Mouse (Mus musculus) fat pad, adult 2 months (tissue): Measurements from ENCODE around the gene Tmem267.
"Not testable (repeated sequence)": the region's sequence is repeated elsewhere in the genome, so short reads cannot be mapped to it uniquely, and the experiment has no call there.

Experiments
- DNase-seq: peaks from one replicate; pipeline ENCODE4 v3.0.0-alpha.2; 2011; ENCODE audit warnings: low read depth, low spot score; ENCODE audit errors: extremely low read depth

Gene Tmem267

DNA sequence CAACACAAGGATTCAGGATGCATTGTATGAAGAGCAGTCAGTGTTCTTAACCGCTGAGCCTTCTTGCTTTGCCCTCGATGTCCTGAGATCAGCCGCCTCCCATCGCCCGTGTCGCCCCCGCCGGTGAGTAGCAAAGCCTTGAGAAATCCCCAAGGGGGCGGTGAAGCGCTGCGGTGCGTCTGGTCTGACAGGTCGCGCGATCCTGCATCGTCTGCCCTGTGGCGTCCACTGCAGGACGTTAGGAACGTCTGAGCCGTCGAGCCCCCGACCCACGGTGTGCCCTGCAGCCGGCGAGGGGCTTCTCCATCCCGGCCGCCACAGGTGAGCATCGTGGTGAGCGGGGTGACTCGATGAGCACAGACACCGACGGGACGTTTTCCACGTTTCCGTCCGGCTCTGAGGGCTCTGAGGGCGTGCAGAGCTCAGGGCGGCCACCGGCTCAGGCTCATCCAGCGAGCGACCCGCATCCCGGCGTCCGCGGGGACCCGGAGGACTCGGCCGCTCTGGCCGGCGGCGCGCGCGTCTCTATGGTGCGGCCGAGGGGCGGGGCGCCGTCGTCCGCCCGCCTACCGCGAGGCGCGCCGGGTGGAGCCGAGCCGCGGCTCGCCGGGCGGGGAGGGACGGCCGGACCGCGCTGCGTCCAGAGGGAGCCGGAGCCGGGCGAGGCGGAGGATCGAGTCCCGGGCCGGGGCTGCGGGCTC is at the start of gene Tmem267, which contains the start of gene 3110070M22Rik:
Gene Tmem267 (plus strand): TSS at position 160 of the 701 bp plus-strand sequence.
Gene 3110070M22Rik (minus strand): TSS at position 504 of the 701 bp plus-strand sequence.
- DNase-seq: peak; percentile 33

- no peak for DNase-seq
Observed at GRCm38 (mm10) chr13:119442244-119442643, 45.6 kb upstream of the Tmem267 start.

- peak; percentile 16 for DNase-seq
Observed at GRCm38 (mm10) chr13:119453563-119453962, 34.3 kb upstream of the Tmem267 start.

GRCm38 (mm10) chr13:119455082-119455481 is 32.8 kb upstream of the Tmem267 start:
- peak; percentile 64 for DNase-seq

DNA sequence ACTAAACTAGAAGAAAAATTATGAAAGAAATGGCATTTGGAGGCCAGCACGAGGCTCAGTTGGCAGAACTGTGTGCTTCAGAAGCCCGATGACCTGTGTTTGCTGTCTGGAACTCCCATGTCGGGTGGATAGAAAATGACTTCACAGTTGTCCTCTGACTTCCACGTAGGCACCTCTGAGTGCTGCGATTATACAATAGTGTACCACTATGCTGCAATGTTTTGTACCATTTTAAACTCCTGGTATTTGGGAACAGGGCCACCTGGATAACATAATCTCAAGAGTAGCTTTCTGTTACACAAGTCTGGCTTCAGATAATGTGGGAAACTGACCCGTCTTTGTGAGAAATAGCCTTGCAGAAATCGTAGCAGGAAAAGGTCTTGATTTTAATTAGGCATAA is 31.5 kb upstream of the Tmem267 start:
- peak; percentile 54 for DNase-seq

- no peak for DNase-seq
Observed at GRCm38 (mm10) chr13:119461900-119462595, 25.8 kb upstream of the Tmem267 start.

- DNase-seq: peak; percentile 23
Observed at GRCm38 (mm10) chr13:119462596-119463560, 25.0 kb upstream of the Tmem267 start, which contains the start of gene 4833420G17Rik. Gene 4833420G17Rik (plus strand): TSS chr13:119462768.

GRCm38 (mm10) chr13:119476631-119477030 is 11.2 kb upstream of the Tmem267 start:
- no peak for DNase-seq

- no peak for DNase-seq
Observed at GRCm38 (mm10) chr13:119477789-119478188, 10.1 kb upstream of the Tmem267 start.

DNA sequence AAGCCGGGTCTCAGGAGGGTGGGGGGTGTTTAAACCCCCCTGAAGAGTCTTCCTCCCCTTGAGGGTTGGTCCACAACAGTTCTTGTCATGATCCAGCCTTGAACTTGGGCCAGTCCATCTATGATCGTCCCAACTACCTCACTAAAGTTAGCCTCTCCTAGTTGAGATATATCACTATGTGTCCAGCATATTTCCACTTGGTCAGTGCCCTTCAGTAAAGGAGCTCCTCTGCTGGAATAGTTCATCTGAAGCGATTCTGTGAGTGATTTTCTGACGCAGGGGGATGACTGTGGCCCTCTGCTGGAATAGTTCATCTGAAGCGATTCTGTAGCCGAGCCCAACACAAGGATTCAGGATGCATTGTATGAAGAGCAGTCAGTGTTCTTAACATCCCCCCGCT is 485 bp upstream of the Tmem267 start:
- DNase-seq: no peak

- DNase-seq: not testable (repeated sequence)
Observed at GRCm38 (mm10) chr13:119492083-119492482, 4.2 kb downstream of the Tmem267 start.

- DNase-seq: not testable (repeated sequence)
Observed at GRCm38 (mm10) chr13:119494938-119495337, 7.1 kb downstream of the Tmem267 start.

DNA sequence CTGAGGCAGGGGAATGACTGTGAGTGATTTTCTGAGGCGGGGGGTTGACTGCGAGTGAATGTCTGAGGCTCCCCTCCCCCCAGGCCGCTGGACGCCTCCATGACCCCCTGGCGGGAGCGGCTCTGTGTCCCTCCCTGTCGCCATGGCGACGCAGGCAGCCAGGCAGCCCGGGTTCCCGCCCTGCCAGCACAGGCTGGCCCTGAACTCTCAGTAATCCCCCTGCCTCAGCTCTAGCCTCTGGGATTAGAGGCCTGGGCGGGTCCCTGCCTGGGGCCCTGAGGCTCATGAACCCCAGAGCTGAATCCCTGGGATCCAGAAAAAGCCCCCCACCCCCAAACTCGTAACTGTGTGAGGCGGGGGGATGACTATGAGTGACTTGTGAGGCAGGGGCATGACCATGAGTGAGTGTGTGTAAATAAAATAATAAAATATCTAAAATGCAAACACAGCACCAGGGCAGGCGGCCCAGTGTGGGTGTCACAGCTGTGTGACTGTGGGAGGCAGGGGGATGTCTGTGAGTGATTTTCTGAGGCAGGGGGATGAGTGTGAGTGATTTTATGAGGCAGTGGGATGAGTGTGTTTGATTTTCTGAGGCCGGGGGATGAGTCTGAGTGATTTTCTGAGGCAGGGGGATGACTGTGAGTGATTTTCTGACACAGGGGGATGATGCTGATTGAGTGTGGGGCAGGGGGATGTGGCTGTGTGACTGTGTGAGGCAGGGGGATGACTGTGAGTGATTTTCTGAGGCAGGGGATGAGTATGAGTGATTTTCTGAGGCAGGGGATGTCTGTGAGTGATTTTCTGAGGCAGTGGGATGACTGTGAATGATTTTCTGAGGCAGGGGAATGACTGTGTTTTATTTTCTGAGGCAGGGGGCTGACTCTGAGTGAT is 108.7 kb downstream of the Tmem267 start:
- not testable (repeated sequence) for DNase-seq

DNA sequence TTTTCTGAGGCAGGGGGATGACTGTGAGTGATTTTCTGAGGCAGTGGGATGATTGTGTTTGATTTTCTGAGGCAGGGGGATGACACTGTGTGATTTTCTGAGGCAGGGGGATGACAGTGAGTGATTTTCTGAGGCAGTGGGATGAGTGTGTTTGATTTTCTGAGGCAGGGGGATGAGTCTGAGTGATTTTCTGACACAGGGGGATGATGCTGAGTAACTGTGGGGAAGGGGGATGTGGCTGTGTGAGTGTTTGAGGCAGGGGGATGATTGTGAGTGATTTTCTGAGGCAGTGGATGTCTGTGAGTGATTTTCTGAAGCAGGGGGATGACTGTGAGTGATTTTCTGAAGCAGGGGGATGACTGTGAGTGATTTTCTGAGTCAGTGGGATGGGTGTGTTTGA is 110.6 kb downstream of the Tmem267 start:
- DNase-seq: not testable (repeated sequence)

- DNase-seq: not testable (repeated sequence)
Observed at GRCm38 (mm10) chr13:119599066-119599465, 111.2 kb downstream of the Tmem267 start.

DNA sequence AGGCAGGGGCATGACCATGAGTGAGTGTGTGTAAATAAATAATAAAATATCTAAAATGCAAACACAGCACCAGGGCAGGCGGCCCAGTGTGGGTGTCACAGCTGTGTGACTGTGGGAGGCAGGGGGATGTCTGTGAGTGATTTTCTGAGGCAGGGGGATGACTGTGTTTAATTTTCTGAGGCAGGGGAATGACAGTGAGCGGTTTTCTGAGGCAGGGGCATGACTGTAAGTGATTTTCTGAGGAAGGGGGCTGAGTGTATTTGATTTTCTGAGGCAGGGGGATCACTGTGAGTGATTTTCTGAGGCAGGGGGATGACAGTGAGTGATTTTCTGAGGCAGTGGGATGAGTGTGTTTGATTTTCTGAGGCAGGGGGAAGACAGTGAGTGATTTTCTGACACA is 111.7 kb downstream of the Tmem267 start:
- not testable (repeated sequence) for DNase-seq

DNA sequence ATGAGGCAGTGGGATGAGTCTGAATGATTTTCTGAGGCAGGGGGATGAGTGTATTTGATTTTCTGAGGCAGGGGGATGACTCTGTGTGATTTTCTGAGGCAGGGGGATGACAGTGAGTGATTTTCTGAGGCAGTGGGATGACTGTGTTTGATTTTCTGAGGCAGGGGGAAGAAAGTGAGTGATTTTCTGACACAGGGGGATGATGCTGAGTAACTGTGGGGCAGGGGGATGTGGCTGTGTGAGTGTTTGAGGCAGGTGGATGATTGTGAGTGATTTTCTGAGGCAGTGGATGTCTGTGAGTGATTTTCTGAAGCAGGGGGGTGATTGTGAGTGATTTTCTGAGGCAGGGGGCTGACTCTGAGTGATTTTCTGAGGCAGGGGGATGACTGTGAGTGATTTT is 112.3 kb downstream of the Tmem267 start:
- not testable (repeated sequence) for DNase-seq

- DNase-seq: not testable (repeated sequence)
Observed at GRCm38 (mm10) chr13:119602688-119603331, 115.0 kb downstream of the Tmem267 start.

DNA sequence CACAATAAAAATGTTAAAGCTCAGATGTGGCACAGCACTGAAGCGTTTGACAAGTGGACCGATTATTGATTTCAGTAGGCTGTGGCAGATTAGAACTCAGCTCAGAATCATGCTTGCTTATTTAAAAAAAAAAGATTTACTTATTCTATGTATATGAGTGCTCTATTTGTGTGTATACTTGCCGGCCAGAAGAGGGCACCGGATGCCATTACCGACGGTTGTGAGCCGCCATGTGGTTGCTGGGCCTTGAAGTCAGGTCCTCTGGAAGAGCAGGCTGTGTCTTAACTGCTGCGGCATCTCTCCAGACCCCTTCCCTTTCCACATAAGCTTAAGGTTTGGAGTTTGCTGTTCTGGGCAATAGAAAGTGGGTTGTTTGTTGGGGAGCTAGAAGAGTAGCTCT is 116.1 kb downstream of the Tmem267 start:
- DNase-seq: not testable (repeated sequence)
